Mouse (Mus musculus) T-helper 17 cell (primary cell): Measurements from ENCODE around the gene Rnd1.

Source experiments
- in situ Hi-C, 2 experiments: fragments of 300-600 bp; cut with MboI, MseI; formaldehyde crosslinking; loops; 1 replicate in 1 of 2; 2 replicates in 1 of 2; pipeline ENCODE4 v1.15.1; 2025; ENCODE audit warnings: high pct_unique_total_duplicates in 2 of 2

Rnd1 gene

GRCm38 (mm10) chr15:98676940-98677728, at the start of gene Rnd1:
Gene Rnd1 (minus strand): TSS chr15:98677461.
- in situ Hi-C loops: no loop called here

- in situ Hi-C loops: no loop called here
Observed at GRCm38 (mm10) chr15:98726746-98727145, 49.5 kb upstream of the Rnd1 start.

- in situ Hi-C loops: no loop called here
Observed at GRCm38 (mm10) chr15:98726079-98726478, 48.8 kb upstream of the Rnd1 start.

- in situ Hi-C loops: no loop called here
Observed at GRCm38 (mm10) chr15:98724441-98724840, 47.2 kb upstream of the Rnd1 start.

- in situ Hi-C loops: no loop called here
Observed at GRCm38 (mm10) chr15:98722854-98723253, 45.6 kb upstream of the Rnd1 start.

- in situ Hi-C loops: no loop called here
Observed at GRCm38 (mm10) chr15:98722191-98722590, 44.9 kb upstream of the Rnd1 start.

GRCm38 (mm10) chr15:98717301-98717700, 40.0 kb upstream of the Rnd1 start:
- in situ Hi-C loops: loop anchor here in 1 of 2 experiments (10.0 kb wide), 1 partner anchor 1068 kb away; no protein-coding TSS in a partner anchor

- in situ Hi-C loops: loop anchor here in 1 of 2 experiments (5.0 to 10.0 kb wide), 2 partner anchors 63 to 1071 kb away; partner anchors contain the start of gene Wnt10b
Observed at GRCm38 (mm10) chr15:98714230-98714652, 37.0 kb upstream of the Rnd1 start.

GRCm38 (mm10) chr15:98710442-98710841, 33.2 kb upstream of the Rnd1 start:
- in situ Hi-C loops: loop anchor here in 1 of 2 experiments (5.0 to 10.0 kb wide), 2 partner anchors 67 to 1074 kb away; partner anchors contain the start of gene Wnt10b

GRCm38 (mm10) chr15:98707766-98708372, 30.6 kb upstream of the Rnd1 start, which contains the start of gene Ccdc65:
Gene Ccdc65 (plus strand): TSS chr15:98708207.
- in situ Hi-C loops: loop anchor here (5.0 kb wide), 2 partner anchors 36 to 76 kb away; partner anchors contain the start of gene Cacnb3 (in 1 of the 2)

GRCm38 (mm10) chr15:98704312-98704711, 27.1 kb upstream of the Rnd1 start:
- in situ Hi-C loops: loop anchor here (5.0 kb wide), 2 partner anchors 117 to 122 kb away; no protein-coding TSS in a partner anchor

GRCm38 (mm10) chr15:98699190-98700105, 22.2 kb upstream of the Rnd1 start:
- in situ Hi-C loops: loop anchor here (5.0 kb wide), 2 partner anchors 112 to 117 kb away; no protein-coding TSS in a partner anchor

- in situ Hi-C loops: no loop called here
Observed at GRCm38 (mm10) chr15:98696216-98696615, 19.0 kb upstream of the Rnd1 start.

GRCm38 (mm10) chr15:98695726-98696125, 18.5 kb upstream of the Rnd1 start:
- in situ Hi-C loops: no loop called here

GRCm38 (mm10) chr15:98692171-98692715, 15.0 kb upstream of the Rnd1 start:
- in situ Hi-C loops: no loop called here

GRCm38 (mm10) chr15:98691486-98692147, 14.4 kb upstream of the Rnd1 start:
- in situ Hi-C loops: no loop called here

GRCm38 (mm10) chr15:98689682-98690081, 12.4 kb upstream of the Rnd1 start:
- in situ Hi-C loops: loop anchor here in 1 of 2 experiments (10.0 kb wide), 1 partner anchor 1225 kb away; no protein-coding TSS in a partner anchor

GRCm38 (mm10) chr15:98685926-98686325, 8.7 kb upstream of the Rnd1 start:
- in situ Hi-C loops: loop anchor here in 1 of 2 experiments (10.0 kb wide), 1 partner anchor 1221 kb away; no protein-coding TSS in a partner anchor

GRCm38 (mm10) chr15:98683746-98684145, 6.5 kb upstream of the Rnd1 start:
- in situ Hi-C loops: loop anchor here in 1 of 2 experiments (10.0 kb wide), 1 partner anchor 1219 kb away; no protein-coding TSS in a partner anchor

GRCm38 (mm10) chr15:98683177-98683576, 5.9 kb upstream of the Rnd1 start:
- in situ Hi-C loops: loop anchor here in 1 of 2 experiments (10.0 kb wide), 1 partner anchor 1218 kb away; no protein-coding TSS in a partner anchor
